In the genomic region with DNA sequence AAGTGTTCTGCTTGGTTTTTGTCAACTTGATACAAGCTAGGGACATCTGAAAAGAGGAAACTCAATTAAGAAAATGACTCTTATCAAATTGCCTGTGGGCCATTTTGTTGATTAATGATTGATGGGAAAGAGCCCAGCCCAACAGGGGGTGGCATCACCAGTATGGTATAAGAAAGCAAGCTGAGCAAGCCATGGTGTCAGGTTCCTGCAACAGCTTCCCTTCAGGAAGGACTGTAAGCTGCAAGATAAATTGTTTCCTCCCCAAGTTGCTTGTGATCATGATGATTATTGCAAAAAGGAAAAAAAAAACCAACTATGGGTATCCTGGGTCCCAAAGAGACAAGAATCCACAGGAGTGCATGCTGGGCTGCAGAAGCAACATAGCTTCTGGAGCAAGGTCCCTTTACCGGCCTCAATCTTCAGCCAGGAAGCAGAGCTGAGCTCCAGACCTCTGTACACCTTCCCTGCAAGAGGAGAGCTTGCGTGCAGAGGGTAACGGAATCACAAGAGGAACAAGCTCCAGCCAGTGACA, we compare ENCODE assay signal across 23 mouse cellular contexts. TPM values are rescaled to one million over a fixed set of nuclear protein-coding genes. Genes with fewer than 3 reads are reported as not detected.
DNase-seq lines count a peak whose midpoint lies in the region; ATAC-seq lines count a peak whose summit lies in the region.
"Had no signal": no experiment of that assay in that cellular context is flagged by ENCODE, and none has a peak within 500 bp of the region (broad histone marks: within the 10 kb centered on the region; RNA-seq: fewer than 3 reads in every experiment).

No protein-coding gene starts in this region.

- peak; percentile 99 for ATAC-seq in common myeloid progenitor, adult 5-6 weeks (replicated peaks; ENCODE audit: low read depth, poor library complexity, severe bottlenecking)
- ATAC-seq in megakaryocyte progenitor cell, adult 5-6 weeks (replicated peaks; ENCODE audit: poor library complexity), result peak; percentile 66
- ATAC-seq: activated CD4-positive, CD25-positive, alpha-beta regulatory T cell, adult 4 months; CD4-positive, CD25-positive, alpha-beta regulatory T cell, adult 4 months; forebrain, embryonic 13.5 days; forebrain, embryonic 15.5 days; forebrain, postnatal 0 days; Patski had no signal

- DNase-seq in 416B (ENCODE audit: low read depth), result peak; percentile 90
- no peak for DNase-seq in embryo, embryonic 9.5 days (ENCODE audit: extremely low spot score)
- DNase-seq in layer of hippocampus, postnatal 25 days (ENCODE audit: extremely low spot score in 1 of 2, low spot score in 1 of 2), result no peak
- DNase-seq: adrenal gland, adult 8-10 months; adrenal gland, postnatal 14 days; adrenal gland, postnatal 36 days; B cell, adult 2 months; cerebellum, adult 11-12 months; cerebellum, adult 2 months; cerebellum, adult 9-10 months; cerebellum, postnatal 10 days; cerebellum, postnatal 25 days; embryo, embryonic 11 days; forebrain, postnatal 0 days had no signal

RNA-seq across cellular contexts. Expression of gene Efhc2, which starts 18.8 kb away (rescaled TPM):
- total RNA-seq in common myeloid progenitor, adult 5-6 weeks (2017), result 0.46 and 0.53 TPM in 2 replicates
- 0.22 TPM in 1 of 2 replicates, not detected in the other for total RNA-seq in megakaryocyte progenitor cell, adult 5-6 weeks (2015)
- total RNA-seq in megakaryocyte progenitor cell, adult 5-6 weeks (2017), result 0.10 TPM in 1 of 2 replicates, not detected in the other
- total RNA-seq in layer of hippocampus, postnatal 25 days (2021), result 1 to 10 TPM; 1.0 to 1.6 TPM
- total RNA-seq: CH12.LX, G1E had no signal
